Mouse (Mus musculus) midbrain, embryonic 11.5 days (tissue): Measurements from ENCODE around the gene Ctnnd2. TPM values are rescaled to one million over a fixed set of nuclear protein-coding genes. Genes with fewer than 3 reads are reported as not detected.
A peak's percentile ranks its signal among the peaks of the same experiment; 100 is the strongest.

ENCODE experiments used
- ATAC-seq: fragments of 200-750 bp; cut with Nextera tagmentation; 2 replicates; pipeline ENCODE4 v1.8.0; 2017; ENCODE audit warnings: moderate TSS enrichment, moderate library complexity; ENCODE audit not compliant: low FRiP score
- DNase-seq: peaks from one replicate; pipeline ENCODE4 v3.0.0; 2015; ENCODE audit warnings: low spot score; ENCODE audit errors: missing footprints
- H3K27ac ChIP-seq: fragments of 300-500 bp; sonication (generic); 2 replicates; pipeline ENCODE4 v1.5.1; 2014; ENCODE audit warnings: low read depth, low read length
- H3K27me3 ChIP-seq: fragments of 300-500 bp; sonication (generic); 2 replicates; pipeline ENCODE4 v1.6.1; 2014; ENCODE audit warnings: mild to moderate bottlenecking, low read length, moderate library complexity, mixed read lengths; ENCODE audit not compliant: control insufficient read depth, insufficient read depth
- H3K36me3 ChIP-seq: fragments of 300-500 bp; sonication (generic); 2 replicates; pipeline ENCODE4 v1.6.1; 2014; ENCODE audit warnings: mild to moderate bottlenecking, low read length, moderate library complexity, mixed read lengths; ENCODE audit not compliant: control insufficient read depth, insufficient read depth
- H3K4me1 ChIP-seq: fragments of 300-500 bp; sonication (generic); 2 replicates; pipeline ENCODE4 v1.6.1; 2014; ENCODE audit warnings: low read length; ENCODE audit not compliant: control insufficient read depth, insufficient read depth
- H3K4me2 ChIP-seq: fragments of 300-500 bp; sonication (generic); 2 replicates; pipeline ENCODE4 v1.6.1; 2014; ENCODE audit warnings: mild to moderate bottlenecking, moderate library complexity
- H3K4me3 ChIP-seq: fragments of 300-500 bp; sonication (generic); 2 replicates; pipeline ENCODE4 v1.5.1; 2014; ENCODE audit warnings: low read depth, low read length
- H3K9ac ChIP-seq: fragments of 300-500 bp; sonication (generic); 2 replicates; pipeline ENCODE4 v1.6.1; 2014; ENCODE audit warnings: low read length
- H3K9me3 ChIP-seq: fragments of 300-500 bp; sonication (generic); 2 replicates; pipeline ENCODE4 v1.6.1; 2016; ENCODE audit warnings: low read length; ENCODE audit not compliant: control insufficient read depth
- WGBS: fragments of 180-500 bp; shearing (Covaris S2); extraction: QIAGEN DNeasy Blood & Tissue Kit; methylation state at CpG from one replicate; pipeline ENCODE4 v1.1.7; 2014; 5-methylcytosine and 5-hydroxymethylcytosine counted together
- polyA plus RNA-seq: library from polyadenylated mRNA; unstranded; fragments of >200 nt; fragmentation: Nextera tagmentation; extraction: Ambion mirVana; gene quantifications from 2 replicates; pipeline ENCODE4 v1.2.1, GENCODE M21; 2014

The Ctnnd2 gene
- polyA plus RNA-seq, 1 experiment from 2014 or later: 19.7 TPM

- WGBS: 58% methylated on average over 15 of the region's 15 CpGs
- no peaks in the 10 kb centered on the region for H3K4me1 ChIP-seq
- no peak overlapping the region for H3K4me2 ChIP-seq
- H3K4me3 ChIP-seq: no peak overlapping the region
- no peaks in the 10 kb centered on the region for H3K27me3 ChIP-seq
- no peak overlapping the region for H3K27ac ChIP-seq
- no peak overlapping the region for H3K9ac ChIP-seq
- DNase-seq: peak; percentile 76
- no peaks in the 10 kb centered on the region for H3K36me3 ChIP-seq
- H3K9me3 ChIP-seq: no peaks in the 10 kb centered on the region
- no peak for ATAC-seq
Measured at GRCm38 (mm10) chr15:30990421-30991252, 818.2 kb downstream of the Ctnnd2 start.

- H3K27ac ChIP-seq: no peak overlapping the region
- no peaks in the 10 kb centered on the region for H3K36me3 ChIP-seq
- DNase-seq (peak; percentile 54), ATAC-seq (no peak)
- H3K4me1 ChIP-seq: no peaks in the 10 kb centered on the region
- no peak overlapping the region for H3K4me2 ChIP-seq
- WGBS: 93% methylated on average over 12 of the region's 12 CpGs
- H3K4me3 ChIP-seq: no peak overlapping the region
- H3K9me3 ChIP-seq: no peaks in the 10 kb centered on the region
- no peak overlapping the region for H3K9ac ChIP-seq
- H3K27me3 ChIP-seq: no peaks in the 10 kb centered on the region
Measured at GRCm38 (mm10) chr15:30992357-30992756, 820.0 kb downstream of the Ctnnd2 start.

DNA sequence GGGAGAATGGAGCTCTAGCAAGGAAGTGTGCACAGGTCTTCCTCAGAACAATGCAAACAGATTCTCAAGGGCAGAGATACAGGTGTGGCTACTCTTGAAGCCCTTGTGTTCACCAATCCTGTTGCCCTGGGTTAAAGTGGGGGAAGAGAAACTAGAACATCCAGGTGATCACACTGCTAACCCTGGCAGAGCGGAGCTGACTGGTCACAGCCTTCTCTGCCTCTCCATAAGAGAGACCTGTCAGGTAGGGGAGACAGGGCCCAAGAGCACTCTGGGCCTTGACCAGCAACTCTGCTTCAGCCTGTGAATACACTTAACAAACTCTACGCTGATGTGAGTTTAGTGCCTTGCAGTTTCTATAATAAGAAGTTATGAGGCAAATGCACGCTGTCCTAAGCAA lies 820.5 kb downstream of the Ctnnd2 start:
- H3K4me1 ChIP-seq: no peaks in the 10 kb centered on the region
- no peaks in the 10 kb centered on the region for H3K27me3 ChIP-seq
- no peaks in the 10 kb centered on the region for H3K36me3 ChIP-seq
- H3K4me3 ChIP-seq: no peak overlapping the region
- no peak overlapping the region for H3K27ac ChIP-seq
- 92% methylated on average over 3 of the region's 3 CpGs for WGBS
- peak; percentile 56 for DNase-seq
- H3K4me2 ChIP-seq: no peak overlapping the region
- no peaks in the 10 kb centered on the region for H3K9me3 ChIP-seq
- H3K9ac ChIP-seq: no peak overlapping the region
- no peak for ATAC-seq

DNA sequence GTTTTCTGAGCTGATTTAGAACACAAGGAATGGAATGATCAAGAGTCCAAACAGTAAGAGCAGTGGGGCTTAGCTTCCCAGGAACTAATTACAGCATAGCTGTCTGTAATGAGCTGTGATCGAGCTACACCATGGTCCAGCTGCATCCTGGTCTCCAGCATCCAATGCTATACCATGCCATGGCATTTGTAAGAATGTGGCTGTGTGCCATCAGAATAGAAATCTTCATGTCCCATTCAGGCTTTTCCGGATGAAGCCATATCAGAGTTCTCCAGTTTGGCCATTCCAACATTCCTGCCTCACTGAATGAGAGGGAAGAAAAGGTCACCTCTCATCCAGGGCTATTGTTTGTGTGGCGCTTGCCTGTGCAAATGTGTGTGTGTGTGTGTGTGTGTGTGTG lies 823.0 kb downstream of the Ctnnd2 start:
- whole genome bisulfite sequencing: 91% methylated on average over 3 of the region's 3 CpGs
- peak; percentile 70 for DNase-seq
- Histone ChIP-seq H3K27me3 (no peaks in the 10 kb centered on the region), H3K4me2 (no peak overlapping the region), H3K27ac (no peak overlapping the region), H3K36me3 (no peaks in the 10 kb centered on the region), H3K9ac (no peak overlapping the region), H3K4me3 (no peak overlapping the region), H3K4me1 (no peaks in the 10 kb centered on the region), H3K9me3 (no peaks in the 10 kb centered on the region)
- ATAC-seq: no peak

- no peak for ATAC-seq
- no peaks in the 10 kb centered on the region for H3K36me3 ChIP-seq
- 80% methylated on average over 5 of the region's 5 CpGs for WGBS
Measured at GRCm38 (mm10) chr15:31004468-31004867, 832.1 kb downstream of the Ctnnd2 start.

DNA sequence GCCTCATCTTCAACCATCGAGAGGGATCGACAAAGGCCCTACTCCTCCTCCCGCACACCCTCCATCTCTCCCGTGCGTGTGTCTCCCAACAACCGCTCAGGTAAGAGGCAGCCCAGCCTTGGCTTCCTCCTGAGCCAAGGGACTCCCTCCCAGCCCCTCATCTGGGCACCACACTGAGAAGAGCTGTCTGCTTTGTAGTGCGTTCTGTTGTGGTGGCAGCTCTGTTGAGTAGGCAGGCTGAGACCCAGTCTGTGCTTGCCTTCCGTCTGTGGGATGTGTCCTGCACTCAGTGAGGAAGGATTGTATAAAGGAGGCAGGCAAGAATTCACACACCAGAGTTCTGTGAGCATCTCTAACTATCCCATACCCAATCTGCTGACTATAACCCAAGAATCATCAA lies 832.6 kb downstream of the Ctnnd2 start:
- no peak overlapping the region for H3K4me2 ChIP-seq
- no peak overlapping the region for H3K27ac ChIP-seq
- no peaks in the 10 kb centered on the region for H3K9me3 ChIP-seq
- DNase-seq: no peak
- no peaks in the 10 kb centered on the region for H3K27me3 ChIP-seq
- ATAC-seq: no peak
- no peak overlapping the region for H3K4me3 ChIP-seq
- H3K9ac ChIP-seq: no peak overlapping the region
- no peaks in the 10 kb centered on the region for H3K36me3 ChIP-seq
- no peaks in the 10 kb centered on the region for H3K4me1 ChIP-seq
- 80% methylated on average over 8 of the region's 8 CpGs for WGBS

More at GRCm38 (mm10) chr15:31004468-31004867, 832.1 kb downstream of the Ctnnd2 start:
- no peak overlapping the region for H3K27ac ChIP-seq
- no peak for DNase-seq
- no peak overlapping the region for H3K4me3 ChIP-seq
- no peaks in the 10 kb centered on the region for H3K4me1 ChIP-seq
- no peak overlapping the region for H3K4me2 ChIP-seq
- no peak overlapping the region for H3K9ac ChIP-seq
- no peaks in the 10 kb centered on the region for H3K9me3 ChIP-seq
- H3K27me3 ChIP-seq: no peaks in the 10 kb centered on the region

- Histone ChIP-seq H3K9me3 (no peaks in the 10 kb centered on the region), H3K4me3 (no peak overlapping the region), H3K27ac (no peak overlapping the region), H3K27me3 (no peaks in the 10 kb centered on the region), H3K4me2 (no peak overlapping the region), H3K9ac (no peak overlapping the region), H3K36me3 (no peaks in the 10 kb centered on the region), H3K4me1 (no peaks in the 10 kb centered on the region)
- ATAC-seq (no peak), DNase-seq (peak; percentile 80)
- WGBS: 90% methylated on average over 8 of the region's 8 CpGs
Measured at GRCm38 (mm10) chr15:31006050-31006824, 833.8 kb downstream of the Ctnnd2 start.

GRCm38 (mm10) chr15:31006825-31007157 lies 834.4 kb downstream of the Ctnnd2 start:
- Histone ChIP-seq H3K36me3 (no peaks in the 10 kb centered on the region), H3K27ac (no peak overlapping the region), H3K9me3 (no peaks in the 10 kb centered on the region), H3K4me3 (no peak overlapping the region), H3K4me1 (no peaks in the 10 kb centered on the region), H3K27me3 (no peaks in the 10 kb centered on the region), H3K9ac (no peak overlapping the region), H3K4me2 (no peak overlapping the region)
- WGBS: 87% methylated on average over 8 of the region's 8 CpGs
- ATAC-seq (no peak), DNase-seq (no peak)

GRCm38 (mm10) chr15:31008594-31008993 lies 836.2 kb downstream of the Ctnnd2 start:
- Histone ChIP-seq H3K4me2 (no peak overlapping the region), H3K27me3 (no peaks in the 10 kb centered on the region), H3K4me3 (no peak overlapping the region), H3K9me3 (no peaks in the 10 kb centered on the region), H3K36me3 (no peaks in the 10 kb centered on the region), H3K4me1 (no peaks in the 10 kb centered on the region), H3K9ac (no peak overlapping the region), H3K27ac (no peak overlapping the region)
- WGBS: 63% methylated on average over 6 of the region's 6 CpGs
- DNase-seq (peak; percentile 68), ATAC-seq (no peak)
